Mouse (Mus musculus): Measurements from ENCODE around the gene Epb41l5. TPM values are rescaled to one million over a fixed set of nuclear protein-coding genes. Genes with fewer than 3 reads are reported as not detected.

Gene Epb41l5
- total RNA-seq, 4 experiments from 2014 or later = 13.3 to 18.9 (median 14.4) TPM

DNA sequence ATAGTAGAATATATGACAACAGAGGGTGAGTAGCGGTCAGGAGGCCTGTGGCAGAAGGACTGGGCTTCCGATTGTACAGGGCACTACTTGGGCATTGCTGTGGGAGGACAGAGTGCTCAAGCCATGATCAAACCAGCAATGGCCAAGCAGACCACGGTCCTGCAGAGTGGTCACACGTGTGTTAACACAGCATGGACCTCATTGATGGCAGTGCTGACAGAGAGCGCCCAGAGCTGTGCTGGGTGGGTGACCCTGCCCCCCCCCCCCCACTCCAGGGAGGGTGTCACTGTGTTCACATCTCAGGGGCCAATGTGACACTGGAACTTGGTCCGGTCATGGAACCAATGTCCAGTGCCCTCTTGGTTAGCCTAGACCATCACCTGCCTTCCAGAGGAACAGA is 116.6 kb downstream of the Epb41l5 start:
- no peak for DNase-seq

DNA sequence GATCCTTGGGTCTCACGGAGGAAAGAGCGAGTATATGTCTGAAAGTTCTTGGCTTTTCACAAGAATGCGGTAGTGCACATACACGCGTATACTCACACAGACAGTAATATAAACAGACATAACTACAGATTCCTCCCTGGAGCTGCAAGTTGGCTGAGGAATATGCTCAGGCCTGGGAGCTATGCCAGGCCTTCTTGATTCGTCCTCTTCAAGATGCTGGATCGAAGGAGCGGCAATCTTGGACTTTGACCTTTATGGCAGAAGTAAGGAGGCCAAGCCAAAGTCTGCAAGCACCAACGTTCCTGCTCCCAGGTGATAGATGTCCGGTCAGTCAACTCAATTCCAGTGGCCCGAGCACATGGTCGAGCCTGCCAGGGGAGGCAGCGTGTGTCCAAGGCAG is 117.9 kb downstream of the Epb41l5 start:
- DNase-seq = no peak

DNA sequence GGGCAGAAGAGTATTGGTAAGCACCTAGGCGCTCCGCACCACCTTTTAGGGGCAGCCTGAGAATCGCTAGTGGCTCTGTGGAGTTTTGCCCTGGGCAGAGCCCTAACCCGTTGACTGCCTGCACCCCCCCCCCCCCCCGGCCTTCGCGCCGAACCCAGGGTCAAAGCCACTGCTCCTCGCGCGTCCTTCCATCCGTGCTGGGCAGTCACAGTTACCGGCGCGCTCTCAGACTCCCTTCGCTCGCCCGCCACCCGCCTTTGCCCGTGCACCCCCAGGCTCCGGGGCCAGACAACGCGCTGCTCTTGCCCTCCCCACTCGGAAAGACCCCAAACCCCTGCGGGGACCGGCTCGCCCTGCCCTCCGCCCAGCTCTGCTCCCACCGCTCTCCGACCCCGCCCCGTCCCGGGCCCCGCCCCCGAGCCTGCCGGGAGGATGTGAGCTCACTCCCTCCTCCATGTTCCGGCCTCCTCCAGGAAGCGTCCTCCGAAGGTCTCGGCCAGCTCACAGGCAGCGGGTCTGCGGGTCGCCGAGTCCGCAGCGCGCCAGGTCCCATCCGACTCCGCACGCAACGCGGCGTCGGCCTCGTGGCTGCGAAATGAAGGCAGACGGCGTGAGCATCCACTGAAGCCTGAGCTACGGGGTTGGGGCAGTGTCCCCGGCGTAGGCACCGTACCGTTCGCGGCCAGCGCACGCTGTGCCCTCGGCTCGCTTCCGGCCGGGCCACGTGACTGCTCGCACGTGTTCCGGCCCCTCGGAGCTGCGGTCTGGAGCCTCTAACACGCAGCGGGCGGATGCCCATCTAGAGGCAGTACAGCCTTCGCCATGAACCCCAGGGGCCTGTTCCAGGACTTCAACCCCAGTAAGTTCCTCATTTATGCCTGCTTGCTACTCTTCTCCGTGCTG is 122.9 kb downstream of the Epb41l5 start, which contains the start of gene Tmem185b:
Gene Tmem185b, plus strand, starts transcription at position 472 of the 903 bp plus-strand sequence.
- peak; percentile 90 for DNase-seq

- DNase-seq = no peak
Observed at GRCm38 (mm10) chr1:119525004-119525444, 123.8 kb downstream of the Epb41l5 start.

DNA sequence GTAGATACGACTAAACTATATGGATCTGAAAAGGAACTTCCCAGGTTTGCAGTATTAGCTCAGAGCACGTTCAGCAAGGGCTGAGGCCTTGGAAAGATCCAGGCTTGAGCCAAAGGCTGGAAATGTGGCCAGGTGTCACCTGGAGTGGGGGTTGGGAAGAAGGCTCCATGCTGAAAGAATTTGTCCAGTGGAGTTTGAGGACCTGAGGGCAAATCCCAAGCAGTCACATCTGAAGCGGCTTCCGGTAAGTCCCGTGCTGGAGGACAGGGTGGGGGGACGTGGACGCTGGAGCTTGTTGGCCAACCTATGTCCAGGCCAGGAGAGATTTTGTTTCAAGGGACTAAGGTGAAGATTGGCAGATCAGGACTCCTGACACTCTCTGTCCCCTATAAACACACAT is 125.0 kb downstream of the Epb41l5 start:
- no peak for DNase-seq

DNA sequence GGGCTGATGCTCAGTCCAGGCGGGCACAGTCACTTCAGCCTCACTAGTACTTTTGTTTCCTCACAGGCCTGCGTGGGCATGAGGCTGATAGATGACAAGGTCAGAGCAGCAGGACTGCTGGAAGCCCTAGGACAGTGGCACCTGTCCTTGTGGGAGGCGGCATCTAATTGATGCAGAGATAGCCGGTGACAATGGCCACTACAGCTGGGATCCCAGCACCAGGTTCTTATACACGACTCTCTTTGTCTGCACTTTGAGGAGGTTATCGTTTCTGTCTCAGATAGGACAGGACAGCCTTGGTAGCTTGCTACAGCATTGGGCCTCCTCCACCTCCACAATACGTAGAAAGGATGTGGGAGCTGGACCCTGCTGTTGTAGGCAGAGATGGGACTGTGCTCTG is 125.4 kb downstream of the Epb41l5 start:
- DNase-seq = no peak

- DNase-seq = no peak
Observed at GRCm38 (mm10) chr1:119522726-119523125, 126.1 kb downstream of the Epb41l5 start.

DNA sequence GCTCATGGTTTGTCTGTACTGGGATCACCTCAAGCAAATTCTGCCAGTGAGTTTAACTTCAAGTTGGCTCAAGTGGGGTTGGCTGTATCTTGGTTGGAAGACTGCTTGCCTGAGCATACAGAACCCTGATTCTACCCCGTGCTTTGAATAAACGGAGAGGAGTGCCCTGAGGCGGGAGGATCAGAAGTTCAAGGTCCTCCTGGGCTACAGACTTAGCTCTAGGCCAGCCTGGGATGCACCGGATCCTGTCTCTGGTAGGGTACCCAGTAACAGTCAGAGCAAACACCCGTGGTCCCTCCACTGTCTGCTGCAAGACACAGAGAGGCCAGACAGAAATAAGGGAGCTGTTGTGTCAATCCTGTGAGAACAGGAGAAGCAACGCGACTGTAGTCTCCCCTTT is 127.1 kb downstream of the Epb41l5 start:
- DNase-seq = no peak

DNA sequence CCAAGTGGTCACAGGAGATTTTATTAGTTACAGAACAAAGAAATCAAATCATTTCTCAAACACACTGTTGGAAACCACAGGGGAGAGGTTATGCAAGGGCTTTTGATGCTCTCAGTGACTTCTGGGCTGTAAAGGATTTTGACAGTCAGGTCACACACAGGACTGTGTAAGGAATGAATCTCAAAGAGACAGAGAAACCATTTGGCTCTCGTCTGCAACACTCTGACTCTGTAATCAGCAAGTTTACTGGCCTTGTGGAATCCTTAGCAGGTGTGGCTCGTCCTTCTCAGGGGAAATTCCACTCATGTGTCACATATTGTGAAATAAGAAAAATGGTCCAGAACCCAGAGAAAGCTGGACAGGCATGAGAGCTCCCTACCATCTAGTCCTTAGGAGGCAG is 127.8 kb downstream of the Epb41l5 start:
- no peak for DNase-seq

- no peak for DNase-seq
Observed at GRCm38 (mm10) chr1:119519286-119519685, 129.5 kb downstream of the Epb41l5 start.

DNA sequence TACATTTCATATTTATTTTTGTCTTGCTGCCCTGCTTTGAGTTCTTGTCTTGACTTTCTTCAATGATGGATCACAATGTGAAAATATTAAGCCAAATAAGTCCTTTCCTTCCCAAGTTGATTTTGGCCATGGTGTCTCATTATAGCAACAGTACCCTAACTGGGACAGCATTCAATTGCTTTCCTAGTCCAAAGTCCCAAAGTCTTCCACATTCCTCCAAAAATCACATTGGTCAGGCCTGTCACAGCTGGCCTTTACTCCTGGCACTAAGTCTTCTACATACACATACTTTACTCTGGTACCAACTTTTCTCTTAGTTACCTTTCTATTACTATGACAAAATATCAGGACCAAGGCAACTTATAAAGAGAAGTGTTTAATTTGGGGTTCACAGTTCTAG is 130.0 kb downstream of the Epb41l5 start:
- DNase-seq = no peak

GRCm38 (mm10) chr1:119518060-119518459 is 130.7 kb downstream of the Epb41l5 start:
- DNase-seq = no peak

- DNase-seq = no peak
Observed at GRCm38 (mm10) chr1:119510857-119511256, 137.9 kb downstream of the Epb41l5 start.

GRCm38 (mm10) chr1:119510409-119510808 is 138.4 kb downstream of the Epb41l5 start:
- no peak for DNase-seq

DNA sequence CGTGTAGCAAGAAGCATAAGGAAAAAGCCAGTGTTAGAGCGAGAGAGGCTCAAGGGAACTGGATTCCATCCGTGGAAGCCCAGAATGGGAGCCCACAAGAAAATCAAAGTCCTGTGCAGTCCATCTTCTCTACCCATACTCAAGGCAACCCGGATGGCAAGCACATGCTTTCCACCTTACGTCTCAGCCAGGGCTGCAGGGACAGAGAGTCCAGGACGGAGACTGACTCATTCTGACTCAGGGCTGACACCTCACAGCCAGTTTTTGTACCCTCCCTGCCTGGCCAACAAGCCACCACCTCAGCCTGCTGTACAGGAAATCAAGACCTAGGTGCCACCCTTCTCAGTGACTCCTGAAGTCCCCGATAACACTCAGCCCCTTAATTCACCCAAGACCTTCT is 139.3 kb downstream of the Epb41l5 start:
- peak; percentile 72 for DNase-seq

DNA sequence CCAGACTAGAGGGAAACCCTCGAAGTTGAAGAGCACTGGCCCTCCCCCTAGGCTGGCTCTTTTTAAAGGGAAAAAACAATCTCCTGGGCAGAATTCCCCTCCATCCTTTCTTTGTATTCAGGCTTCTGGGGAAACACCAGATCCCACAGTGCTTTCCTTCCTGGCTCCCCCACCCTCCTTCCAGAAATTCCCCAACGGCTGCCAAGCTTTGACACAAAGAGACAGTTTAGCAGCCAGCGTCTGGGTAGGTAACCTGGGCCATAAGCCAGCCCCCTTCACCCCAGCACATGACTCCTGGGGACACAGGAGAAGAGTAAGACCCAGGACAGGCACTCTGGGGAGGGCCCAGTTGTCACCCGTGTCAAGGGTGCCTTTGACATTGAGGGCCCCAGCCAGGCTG is 140.3 kb downstream of the Epb41l5 start:
- no peak for DNase-seq

DNA sequence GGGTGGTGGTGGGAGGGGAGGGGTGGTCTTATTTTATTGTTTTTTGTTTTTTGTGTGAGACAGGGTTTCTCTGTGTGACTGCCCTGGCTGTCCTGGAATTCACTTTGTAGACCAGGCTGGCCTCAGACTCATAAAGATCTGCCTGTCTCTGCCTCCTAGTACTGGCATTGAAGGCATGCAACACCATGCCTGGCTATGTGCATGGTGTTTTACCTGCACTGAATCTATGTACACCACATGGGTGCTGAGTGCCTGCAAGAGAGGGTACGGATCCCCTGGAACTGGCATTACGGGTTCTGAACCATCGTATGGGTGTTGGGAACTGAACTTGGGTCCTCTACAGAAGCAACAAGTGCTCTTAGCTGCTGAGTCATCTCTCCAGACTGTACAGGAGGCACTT is 142.8 kb downstream of the Epb41l5 start:
- no peak for DNase-seq

DNA sequence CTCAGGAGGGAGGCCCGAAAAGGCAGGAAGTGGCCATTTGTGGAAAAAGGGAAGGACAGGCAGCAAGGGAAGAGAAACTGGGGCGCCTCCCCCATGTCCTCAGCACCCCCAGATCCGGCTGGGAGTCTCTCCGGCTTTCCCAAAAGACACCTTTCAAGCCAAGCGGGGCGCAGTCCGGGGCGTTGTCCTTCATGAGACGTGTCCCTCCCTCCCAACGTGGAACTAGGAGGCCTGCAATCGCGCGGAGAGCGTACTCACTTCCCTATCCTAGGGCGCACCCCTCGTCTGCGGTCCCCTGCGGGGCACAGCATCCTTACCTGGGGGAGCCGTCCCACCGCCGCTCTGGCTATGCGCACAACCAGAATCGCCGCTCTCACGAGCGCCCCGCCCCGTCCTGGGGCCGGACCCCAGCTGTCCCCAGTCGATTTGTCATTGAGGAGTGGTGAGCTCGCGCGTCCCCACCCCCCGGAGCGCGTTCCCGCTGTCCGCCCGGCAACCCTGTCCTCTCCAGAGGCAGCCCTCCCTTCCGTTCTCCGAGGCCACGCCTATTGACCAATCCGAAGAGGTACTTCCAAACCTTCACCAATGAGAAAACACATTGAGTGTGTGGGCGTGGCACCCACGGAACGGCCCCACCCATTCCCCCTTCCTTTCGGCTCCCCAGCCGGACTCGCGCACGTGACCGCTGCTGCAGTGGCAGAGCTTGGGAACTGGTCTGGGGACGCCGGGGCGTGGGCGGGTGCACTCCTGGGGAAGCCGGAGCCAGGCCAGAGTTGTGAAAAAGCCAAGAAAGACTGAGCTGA is 144.3 kb downstream of the Epb41l5 start, which contains the start of gene Ralb:
Gene Ralb, minus strand, starts transcription at position 535 of the 803 bp plus-strand sequence.
- DNase-seq = peak; percentile 99

DNA sequence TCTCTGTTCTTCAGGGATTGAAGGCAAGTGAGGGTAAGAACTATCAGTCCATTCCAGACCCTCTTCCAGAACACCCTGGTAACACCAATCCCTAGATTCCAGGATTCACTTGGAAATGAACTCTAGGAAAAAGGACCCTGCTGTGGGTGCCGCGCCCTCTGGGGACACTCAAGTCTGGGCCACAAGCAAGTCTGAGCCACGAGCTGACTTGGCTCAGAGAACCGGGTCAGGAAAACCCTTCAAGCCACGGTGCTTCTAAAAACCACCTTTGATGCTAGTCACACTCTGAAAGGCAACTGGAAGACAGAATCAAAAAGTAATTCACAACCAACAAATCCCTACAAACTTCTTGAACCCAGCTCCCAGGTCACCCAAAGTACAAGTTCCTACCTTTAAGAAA is 145.0 kb downstream of the Epb41l5 start:
- DNase-seq = no peak

DNA sequence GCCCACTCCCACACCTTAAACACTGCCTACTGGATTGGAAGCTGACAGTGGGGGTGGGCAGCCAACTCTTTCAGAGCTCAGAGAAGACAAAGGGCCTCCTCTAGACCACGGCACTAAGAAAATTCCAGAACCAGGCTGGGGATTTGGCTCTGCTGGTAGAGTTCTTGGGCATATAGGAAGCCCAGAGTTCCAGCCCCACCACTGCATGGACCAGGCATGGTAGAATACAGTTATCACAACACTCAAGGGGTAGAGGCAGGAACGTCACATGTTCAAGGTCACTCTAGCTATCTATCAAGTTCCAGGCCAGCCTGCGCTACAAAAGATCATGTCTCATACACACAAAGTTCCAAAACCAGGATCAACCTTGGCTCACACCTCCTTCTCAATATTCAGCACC is 145.6 kb downstream of the Epb41l5 start:
- DNase-seq = no peak

- DNase-seq = no peak
Observed at GRCm38 (mm10) chr1:119502729-119503128, 146.1 kb downstream of the Epb41l5 start.

- no peak for DNase-seq
Observed at GRCm38 (mm10) chr1:119501881-119502280, 146.9 kb downstream of the Epb41l5 start.

- no peak for DNase-seq
Observed at GRCm38 (mm10) chr1:119499456-119499855, 149.3 kb downstream of the Epb41l5 start.

Measured in adrenal gland, adult 8-10 months (tissue).